Mouse (Mus musculus) liver, postnatal 0 days (tissue): ENCODE results near the gene St6galnac4. TPM values are rescaled to one million over a fixed set of nuclear protein-coding genes. Genes with fewer than 3 reads are reported as not detected.

Experiments
- ATAC-seq: fragments of 200-750 bp; cut with Nextera tagmentation; 2 replicates; pipeline ENCODE4 v1.8.0; 2017; ENCODE audit warnings: mild to moderate bottlenecking, moderate library complexity
- DNase-seq: peaks from one replicate; pipeline ENCODE4 v3.0.0-alpha.2; 2016
- H3K27ac ChIP-seq: fragments of 300-500 bp; sonication (generic); 2 replicates; pipeline ENCODE4 v1.5.1; 2014; ENCODE audit warnings: antibody characterized with exemption, moderate library complexity, mild to moderate bottlenecking, low read depth
- H3K27me3 ChIP-seq: fragments of 300-500 bp; sonication (generic); 2 replicates; pipeline ENCODE4 v1.6.1; 2014; ENCODE audit warnings: low read length, control low read depth, mixed read lengths; ENCODE audit not compliant: insufficient read depth
- H3K36me3 ChIP-seq: fragments of 300-500 bp; sonication (generic); replicated peaks from 2 replicates; pipeline ENCODE4 v1.6.1; 2014; ENCODE audit warnings: mild to moderate bottlenecking, control low read depth, low read length, moderate library complexity, mixed read lengths; ENCODE audit not compliant: insufficient read depth
- H3K4me1 ChIP-seq: fragments of 300-500 bp; sonication (generic); 2 replicates; pipeline ENCODE4 v1.6.1; 2014; ENCODE audit warnings: antibody characterized with exemption, mild to moderate bottlenecking, control low read depth; ENCODE audit not compliant: insufficient read depth
- H3K4me2 ChIP-seq: fragments of 300-500 bp; sonication (generic); 2 replicates; pipeline ENCODE4 v1.6.1; 2014; ENCODE audit warnings: low read depth, mild to moderate bottlenecking, low read length, moderate library complexity, mixed read lengths
- H3K4me3 ChIP-seq: fragments of 300-500 bp; sonication (generic); 2 replicates; pipeline ENCODE4 v1.5.1; 2014; ENCODE audit warnings: low read depth, low read length
- H3K9ac ChIP-seq: fragments of 300-500 bp; sonication (generic); replicated peaks from 2 replicates; pipeline ENCODE4 v1.6.1; 2014; ENCODE audit warnings: mild to moderate bottlenecking, moderate library complexity
- H3K9me3 ChIP-seq: fragments of 300-500 bp; sonication (generic); 2 replicates; pipeline ENCODE4 v1.6.1; 2016; ENCODE audit warnings: mild to moderate bottlenecking, control low read depth, low read length, mixed read lengths
- CTCF ChIP-seq: sonication (generic); IDR thresholded peaks from 2 replicates; pipeline ENCODE4 v1.5.1; 2016; ENCODE audit warnings: antibody characterized with exemption, low read depth
- EP300 ChIP-seq: IDR thresholded peaks from 2 replicates; pipeline ENCODE4 v1.6.1; 2016; ENCODE audit warnings: antibody characterized with exemption, low read depth, mild to moderate bottlenecking
- WGBS: fragments of 180-500 bp; shearing (Covaris S2); extraction: QIAGEN DNeasy Blood & Tissue Kit; methylation state at CpG from one replicate; pipeline ENCODE4 v1.1.7; 2014; ENCODE audit not compliant: insufficient replicate concordance; 5-methylcytosine and 5-hydroxymethylcytosine counted together
- polyA plus RNA-seq: library from polyadenylated mRNA; unstranded; fragments of >200 nt; fragmentation: Nextera tagmentation; extraction: Ambion mirVana; gene quantifications from 2 replicates; pipeline ENCODE4 v1.2.1, GENCODE M21; 2015

The St6galnac4 gene
- polyA plus RNA-seq, 1 experiment from 2014 or later = 5.8 TPM

GRCm38 (mm10) chr2:32601417-32602065, 14.6 kb downstream of the St6galnac4 start:
- peak; percentile 73 for DNase-seq
- TF ChIP-seq CTCF (peak; percentile 72), EP300 (no peak)
- Histone ChIP-seq H3K4me2 (no peak overlapping the region), H3K9ac (no peak overlapping the region), H3K4me3 (no peak overlapping the region), H3K4me1 (peaks cover 12% of the 10 kb centered on the region), H3K27ac (no peak overlapping the region), H3K36me3 (0 out of 2 replicates have a peak, but pooled peaks cover 3% of the 10 kb centered on the region), H3K9me3 (no peaks in the 10 kb centered on the region), H3K27me3 (no peaks in the 10 kb centered on the region)
- 40% methylated on average over 8 of the region's 8 CpGs for WGBS
- ATAC-seq = peak; percentile 69

GRCm38 (mm10) chr2:32602600-32603054, 15.7 kb downstream of the St6galnac4 start:
- peak overlapping the region; percentile 36 for H3K4me3 ChIP-seq
- H3K36me3 ChIP-seq = no peaks in the 10 kb centered on the region
- TF ChIP-seq CTCF (peak; percentile 94), EP300 (no peak)
- H3K4me1 ChIP-seq = peaks cover 21% of the 10 kb centered on the region
- WGBS = under 1% methylated on average over 11 of the region's 11 CpGs
- H3K27me3 ChIP-seq = no peaks in the 10 kb centered on the region
- 0 out of 2 replicates have a peak overlapping the region, but pooled peaks have one; percentile 17 for H3K9ac ChIP-seq
- no peaks in the 10 kb centered on the region for H3K9me3 ChIP-seq
- DNase-seq (peak; percentile 91), ATAC-seq (peak; percentile 35; the same call in 1 of the 2 replicates)
- H3K27ac ChIP-seq = no peak overlapping the region
- peak overlapping the region; percentile 73 for H3K4me2 ChIP-seq

- Histone ChIP-seq H3K4me1 (peaks cover 38% of the 10 kb centered on the region), H3K36me3 (no peaks in the 10 kb centered on the region), H3K27me3 (no peaks in the 10 kb centered on the region), H3K9ac (no peak overlapping the region), H3K4me3 (no peak overlapping the region), H3K9me3 (no peaks in the 10 kb centered on the region), H3K4me2 (no peak overlapping the region), H3K27ac (no peak overlapping the region)
- ATAC-seq = no peak
- DNase-seq = no peak
- no peak for TF ChIP-seq CTCF
- TF ChIP-seq EP300 = no peak
- WGBS = 46% methylated on average over 10 of the region's 10 CpGs
Observed at GRCm38 (mm10) chr2:32604631-32605030, 17.7 kb downstream of the St6galnac4 start.

GRCm38 (mm10) chr2:32606161-32607142, 19.6 kb downstream of the St6galnac4 start:
- no peaks in the 10 kb centered on the region for H3K27me3 ChIP-seq
- peak overlapping the region; percentile 70 for H3K9ac ChIP-seq
- H3K27ac ChIP-seq = peak overlapping the region; percentile 93; the same call in 1 of the 2 replicates
- H3K4me1 ChIP-seq = peaks cover 50% of the 10 kb centered on the region
- H3K36me3 ChIP-seq = no peaks in the 10 kb centered on the region
- ATAC-seq (peak; percentile 69), DNase-seq (peak; percentile 91)
- H3K9me3 ChIP-seq = no peaks in the 10 kb centered on the region
- H3K4me3 ChIP-seq = peak overlapping the region; percentile 67
- TF ChIP-seq EP300 = no peak
- TF ChIP-seq CTCF = peak; percentile 84
- peak overlapping the region; percentile 91 for H3K4me2 ChIP-seq
- WGBS = 13% methylated on average over 39 of the region's 55 CpGs

GRCm38 (mm10) chr2:32607262-32607947, 20.5 kb downstream of the St6galnac4 start:
- Histone ChIP-seq H3K4me2 (peak overlapping the region; percentile 91), H3K36me3 (no peaks in the 10 kb centered on the region), H3K27ac (peak overlapping the region; percentile 93), H3K9ac (peak overlapping the region; percentile 70), H3K4me1 (peaks cover 48% of the 10 kb centered on the region), H3K27me3 (no peaks in the 10 kb centered on the region), H3K9me3 (no peaks in the 10 kb centered on the region), H3K4me3 (peak overlapping the region; percentile 67)
- 1% methylated on average over 34 of the region's 34 CpGs for WGBS
- DNase-seq (peak; percentile 53), ATAC-seq (no peak)
- TF ChIP-seq CTCF = no peak
- no peak for TF ChIP-seq EP300
